Comparison of ENCODE assay signal across 10 mouse cellular contexts in the genomic region with DNA sequence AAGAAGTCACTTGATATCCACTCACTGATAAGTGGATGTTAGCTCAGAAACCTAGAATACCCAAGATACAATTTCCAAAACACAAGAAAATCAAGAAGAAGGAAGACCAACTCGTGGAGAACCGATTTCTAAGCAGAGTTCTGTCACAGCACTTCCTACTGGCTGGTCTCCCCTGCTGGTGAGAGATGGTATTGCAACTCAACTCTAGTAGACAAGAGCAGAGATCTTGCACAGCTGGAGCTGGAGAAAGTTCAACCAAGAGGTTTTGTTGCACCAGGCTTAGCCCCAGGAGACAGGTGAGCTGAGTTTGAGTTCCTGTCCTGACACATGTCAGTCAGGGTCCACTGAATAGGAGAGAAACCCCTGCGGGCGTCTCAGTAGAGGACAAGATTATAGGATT. TPM values are rescaled to one million over a fixed set of nuclear protein-coding genes. Genes with fewer than 3 reads are reported as not detected.
DNase-seq lines count a peak whose midpoint lies in the region; ATAC-seq and TF ChIP-seq lines count a peak whose summit lies in the region.
"Had no signal": no experiment of that assay in that cellular context is flagged by ENCODE, and none has a peak within 500 bp of the region (broad histone marks: within the 10 kb centered on the region; RNA-seq: fewer than 3 reads in every experiment).

No protein-coding gene starts in this region.

- no peak for ATAC-seq in lung, embryonic 14.5 days (ENCODE audit: insufficient read depth)

- no peaks in the 10 kb centered on the region for H3K36me3 ChIP-seq in embryonic facial prominence, embryonic 10.5 days (replicated peaks)
- no peaks in the 10 kb centered on the region for H3K36me3 ChIP-seq in lung, embryonic 14.5 days (ENCODE audit: insufficient read depth)
- H3K36me3 ChIP-seq: stomach, embryonic 15.5 days had no signal

- no peak overlapping the region for H3K27ac ChIP-seq in embryonic facial prominence, embryonic 10.5 days (replicated peaks)
- H3K27ac ChIP-seq in lung, embryonic 14.5 days (ENCODE audit: low read depth): no peak overlapping the region
- H3K27ac ChIP-seq: stomach, embryonic 15.5 days had no signal

- WGBS in embryonic facial prominence, embryonic 10.5 days: 47% methylated on average over 4 of the region's 4 CpGs
- 47% methylated on average over 4 of the region's 4 CpGs for WGBS in lung, embryonic 14.5 days

- TF ChIP-seq CTCF in lung, embryonic 14.5 days (IDR thresholded peaks at IDR 0.05; ENCODE audit: low read depth): peak; percentile 93

- H3K9ac ChIP-seq in lung, embryonic 14.5 days: no peak overlapping the region
- H3K9ac ChIP-seq: stomach, embryonic 15.5 days had no signal

- no peak overlapping the region for H3K4me2 ChIP-seq in lung, embryonic 14.5 days
- H3K4me2 ChIP-seq: stomach, embryonic 15.5 days had no signal

- DNase-seq in gastrocnemius, adult 18-20 months (ENCODE audit: low spot score): peak; percentile 72
- no peak for DNase-seq in gastrocnemius, postnatal 25 days
- DNase-seq in A20 (ENCODE audit: low read depth, low spot score): peak; percentile 83
- DNase-seq in adrenal gland, postnatal 14 days: peak; percentile 86
- DNase-seq in embryonic facial prominence, embryonic 10.5 days (ENCODE audit: low spot score): peak; percentile 67
- peak; percentile 89 for DNase-seq in kidney, postnatal 10 days
- DNase-seq in lung, embryonic 14.5 days: peak; percentile 91
- DNase-seq in spleen, postnatal 4 days (ENCODE audit: low spot score in 2 of 2): peak; percentile 70 to 89

- peaks cover 21% of the 10 kb centered on the region for H3K4me1 ChIP-seq in embryonic facial prominence, embryonic 10.5 days
- H3K4me1 ChIP-seq in lung, embryonic 14.5 days (ENCODE audit: insufficient read depth): peaks cover 9% of the 10 kb centered on the region; the same call in 1 of the 2 replicates

- H3K4me3 ChIP-seq in embryonic facial prominence, embryonic 10.5 days: no peak overlapping the region
- no peak overlapping the region for H3K4me3 ChIP-seq in lung, embryonic 14.5 days (ENCODE audit: low read depth, low read length)
- H3K4me3 ChIP-seq: stomach, embryonic 15.5 days had no signal

- no peaks in the 10 kb centered on the region for H3K9me3 ChIP-seq in embryonic facial prominence, embryonic 10.5 days
- H3K9me3 ChIP-seq in lung, embryonic 14.5 days (ENCODE audit: low read depth, low read length): no peaks in the 10 kb centered on the region
- H3K9me3 ChIP-seq: stomach, embryonic 15.5 days had no signal

- peaks cover 7% of the 10 kb centered on the region; the same call in 1 of the 2 replicates for H3K27me3 ChIP-seq in embryonic facial prominence, embryonic 10.5 days (replicated peaks; ENCODE audit: low read depth, poor library complexity, severe bottlenecking)
- H3K27me3 ChIP-seq in lung, embryonic 14.5 days (ENCODE audit: insufficient read depth, low read length): no peaks in the 10 kb centered on the region
- H3K27me3 ChIP-seq: stomach, embryonic 15.5 days had no signal

RNA-seq across cellular contexts. Expression of gene Socs1, which starts 18.2 kb away (rescaled TPM):
- total RNA-seq in gastrocnemius, adult 18-20 months (2021): under 1 TPM; 0.21 to 0.52 TPM
- total RNA-seq in gastrocnemius, postnatal 25 days (2021): 1 to 10 TPM in 1 of 2 experiments, under 1 TPM in 1; 0.51 to 2.4 TPM
- total RNA-seq in adrenal gland, postnatal 14 days (2021): 2.4 and 3.7 TPM in 2 replicates
- polyA plus RNA-seq in embryonic facial prominence, embryonic 10.5 days (2016; fragmentation: Nextera tagmentation; extraction: Ambion mirVana): 3.7 and 4.2 TPM in 2 replicates
- 9.1 and 9.3 TPM in 2 replicates for polyA plus RNA-seq in lung, embryonic 14.5 days (2014; fragmentation: Nextera tagmentation; extraction: Ambion mirVana)

RNA-seq across cellular contexts. Expression of gene Tnp2, which starts 21.3 kb away (rescaled TPM):
- not detected for total RNA-seq in gastrocnemius, adult 18-20 months (2021)
- total RNA-seq in gastrocnemius, postnatal 25 days (2021): not detected
- not detected in 2 replicates for total RNA-seq in adrenal gland, postnatal 14 days (2021)
- polyA plus RNA-seq in embryonic facial prominence, embryonic 10.5 days (2016; fragmentation: Nextera tagmentation; extraction: Ambion mirVana): not detected in 2 replicates
- not detected in 2 replicates for polyA plus RNA-seq in lung, embryonic 14.5 days (2014; fragmentation: Nextera tagmentation; extraction: Ambion mirVana)
- total RNA-seq: layer of hippocampus, postnatal 25 days had no signal
- polyA plus RNA-seq: stomach, embryonic 15.5 days had no signal

RNA-seq across cellular contexts. Expression of gene Prm3, which starts 23.6 kb away (rescaled TPM):
- not detected for total RNA-seq in gastrocnemius, adult 18-20 months (2021)
- not detected for total RNA-seq in gastrocnemius, postnatal 25 days (2021)
- total RNA-seq in adrenal gland, postnatal 14 days (2021): not detected in 2 replicates
- not detected in 2 replicates for polyA plus RNA-seq in embryonic facial prominence, embryonic 10.5 days (2016; fragmentation: Nextera tagmentation; extraction: Ambion mirVana)
- polyA plus RNA-seq in lung, embryonic 14.5 days (2014; fragmentation: Nextera tagmentation; extraction: Ambion mirVana): not detected in 2 replicates
- total RNA-seq: layer of hippocampus, postnatal 25 days had no signal
- polyA plus RNA-seq: stomach, embryonic 15.5 days had no signal

RNA-seq across cellular contexts. Expression of gene Prm2, which starts 28.8 kb away (rescaled TPM):
- not detected for total RNA-seq in gastrocnemius, adult 18-20 months (2021)
- not detected for total RNA-seq in gastrocnemius, postnatal 25 days (2021)
- not detected in 2 replicates for total RNA-seq in adrenal gland, postnatal 14 days (2021)
- not detected in 2 replicates for polyA plus RNA-seq in embryonic facial prominence, embryonic 10.5 days (2016; fragmentation: Nextera tagmentation; extraction: Ambion mirVana)
- polyA plus RNA-seq in lung, embryonic 14.5 days (2014; fragmentation: Nextera tagmentation; extraction: Ambion mirVana): not detected in 2 replicates
- total RNA-seq: layer of hippocampus, postnatal 25 days had no signal
- polyA plus RNA-seq: stomach, embryonic 15.5 days had no signal

RNA-seq across cellular contexts. Expression of gene Prm1, which starts 38.5 kb away (rescaled TPM):
- not detected for total RNA-seq in gastrocnemius, adult 18-20 months (2021)
- total RNA-seq in gastrocnemius, postnatal 25 days (2021): not detected
- not detected in 2 replicates for total RNA-seq in adrenal gland, postnatal 14 days (2021)
- 0.36 TPM in 1 of 2 replicates, not detected in the other for polyA plus RNA-seq in embryonic facial prominence, embryonic 10.5 days (2016; fragmentation: Nextera tagmentation; extraction: Ambion mirVana)
- not detected in 2 replicates for polyA plus RNA-seq in lung, embryonic 14.5 days (2014; fragmentation: Nextera tagmentation; extraction: Ambion mirVana)
- total RNA-seq: layer of hippocampus, postnatal 25 days had no signal
- polyA plus RNA-seq: stomach, embryonic 15.5 days had no signal
